Mouse (Mus musculus): Measurements from ENCODE around the gene Cdh8. TPM values are rescaled to one million over a fixed set of nuclear protein-coding genes. Genes with fewer than 3 reads are reported as not detected.

Gene Cdh8
- polyA plus RNA-seq, 1 experiment from 2014 or later, result 15.6 TPM

GRCm38 (mm10) chr8:99413877-99414482, 2.3 kb downstream of the Cdh8 start:
- no peaks in the 10 kb centered on the region for H3K36me3 ChIP-seq (ENCODE audit: control insufficient read depth, insufficient read depth, low read length)
- peaks cover 6% of the 10 kb centered on the region; the same call in 1 of the 2 replicates for H3K4me1 ChIP-seq (ENCODE audit: control insufficient read depth, insufficient read depth, low read length)
- peak overlapping the region; percentile 67 for H3K4me3 ChIP-seq (ENCODE audit: low read depth, low read length)
- H3K27ac ChIP-seq (ENCODE audit: low read depth, low read length), result no peak overlapping the region
- DNase-seq (ENCODE audit: low spot score, missing footprints) (peak; percentile 92), ATAC-seq (ENCODE audit: low FRiP score) (peak; percentile 27; the same call in 1 of the 2 replicates)
- H3K27me3 ChIP-seq (ENCODE audit: control insufficient read depth, insufficient read depth, low read length), result peaks cover 2% of the 10 kb centered on the region; the same call in 1 of the 2 replicates
- WGBS, result 25% methylated on average over 10 of the region's 10 CpGs
- peak overlapping the region; percentile 93 for H3K4me2 ChIP-seq
- H3K9ac ChIP-seq (ENCODE audit: low read length), result peak overlapping the region; percentile 34; the same call in 1 of the 2 replicates
- H3K9me3 ChIP-seq (ENCODE audit: control insufficient read depth, low read length), result no peaks in the 10 kb centered on the region

GRCm38 (mm10) chr8:99393908-99394307, 22.4 kb downstream of the Cdh8 start:
- no peaks in the 10 kb centered on the region for H3K9me3 ChIP-seq (ENCODE audit: control insufficient read depth, low read length)
- H3K36me3 ChIP-seq (ENCODE audit: control insufficient read depth, insufficient read depth, low read length), result no peaks in the 10 kb centered on the region
- H3K9ac ChIP-seq (ENCODE audit: low read length), result no peak overlapping the region
- H3K4me3 ChIP-seq (ENCODE audit: low read depth, low read length), result no peak overlapping the region
- no peak overlapping the region for H3K4me2 ChIP-seq
- H3K27me3 ChIP-seq (ENCODE audit: control insufficient read depth, insufficient read depth, low read length), result no peaks in the 10 kb centered on the region
- H3K4me1 ChIP-seq (ENCODE audit: control insufficient read depth, insufficient read depth, low read length), result peaks cover under 1% of the 10 kb centered on the region; the same call in 1 of the 2 replicates
- 83% methylated on average over 4 of the region's 4 CpGs for WGBS
- no peak overlapping the region for H3K27ac ChIP-seq (ENCODE audit: low read depth, low read length)
- ATAC-seq (ENCODE audit: low FRiP score), result no peak
- no peak for DNase-seq (ENCODE audit: low spot score, missing footprints)

GRCm38 (mm10) chr8:99370104-99370503, 46.2 kb downstream of the Cdh8 start:
- no peaks in the 10 kb centered on the region for H3K27me3 ChIP-seq (ENCODE audit: control insufficient read depth, insufficient read depth, low read length)
- no peak overlapping the region for H3K27ac ChIP-seq (ENCODE audit: low read depth, low read length)
- no peak overlapping the region for H3K9ac ChIP-seq (ENCODE audit: low read length)
- H3K9me3 ChIP-seq (ENCODE audit: control insufficient read depth, low read length), result no peaks in the 10 kb centered on the region
- no peak for ATAC-seq (ENCODE audit: low FRiP score)
- H3K4me2 ChIP-seq, result no peak overlapping the region
- 94% methylated on average over 5 of the region's 5 CpGs for WGBS
- no peaks in the 10 kb centered on the region for H3K36me3 ChIP-seq (ENCODE audit: control insufficient read depth, insufficient read depth, low read length)
- no peak overlapping the region for H3K4me3 ChIP-seq (ENCODE audit: low read depth, low read length)
- H3K4me1 ChIP-seq (ENCODE audit: control insufficient read depth, insufficient read depth, low read length), result no peaks in the 10 kb centered on the region
- no peak for DNase-seq (ENCODE audit: low spot score, missing footprints)

GRCm38 (mm10) chr8:99369166-99369565, 47.1 kb downstream of the Cdh8 start:
- ATAC-seq (ENCODE audit: low FRiP score), result no peak
- H3K9ac ChIP-seq (ENCODE audit: low read length), result no peak overlapping the region
- no peak overlapping the region for H3K4me3 ChIP-seq (ENCODE audit: low read depth, low read length)
- DNase-seq (ENCODE audit: low spot score, missing footprints), result no peak
- 94% methylated on average over 3 of the region's 3 CpGs for WGBS
- no peaks in the 10 kb centered on the region for H3K36me3 ChIP-seq (ENCODE audit: control insufficient read depth, insufficient read depth, low read length)
- H3K27me3 ChIP-seq (ENCODE audit: control insufficient read depth, insufficient read depth, low read length), result no peaks in the 10 kb centered on the region
- no peaks in the 10 kb centered on the region for H3K9me3 ChIP-seq (ENCODE audit: control insufficient read depth, low read length)
- H3K27ac ChIP-seq (ENCODE audit: low read depth, low read length), result no peak overlapping the region
- H3K4me2 ChIP-seq, result no peak overlapping the region
- H3K4me1 ChIP-seq (ENCODE audit: control insufficient read depth, insufficient read depth, low read length), result no peaks in the 10 kb centered on the region

GRCm38 (mm10) chr8:99368449-99368848, 47.8 kb downstream of the Cdh8 start:
- H3K4me3 ChIP-seq (ENCODE audit: low read depth, low read length), result no peak overlapping the region
- DNase-seq (ENCODE audit: low spot score, missing footprints) (no peak), ATAC-seq (ENCODE audit: low FRiP score) (no peak)
- H3K9ac ChIP-seq (ENCODE audit: low read length), result no peak overlapping the region
- no peak overlapping the region for H3K27ac ChIP-seq (ENCODE audit: low read depth, low read length)
- 92% methylated on average over 7 of the region's 7 CpGs for WGBS
- no peaks in the 10 kb centered on the region for H3K4me1 ChIP-seq (ENCODE audit: control insufficient read depth, insufficient read depth, low read length)
- no peaks in the 10 kb centered on the region for H3K9me3 ChIP-seq (ENCODE audit: control insufficient read depth, low read length)
- no peaks in the 10 kb centered on the region for H3K27me3 ChIP-seq (ENCODE audit: control insufficient read depth, insufficient read depth, low read length)
- H3K4me2 ChIP-seq, result no peak overlapping the region
- H3K36me3 ChIP-seq (ENCODE audit: control insufficient read depth, insufficient read depth, low read length), result no peaks in the 10 kb centered on the region

GRCm38 (mm10) chr8:99353923-99354322, 62.3 kb downstream of the Cdh8 start:
- H3K4me3 ChIP-seq (ENCODE audit: low read depth, low read length), result no peak overlapping the region
- H3K27me3 ChIP-seq (ENCODE audit: control insufficient read depth, insufficient read depth, low read length), result no peaks in the 10 kb centered on the region
- DNase-seq (ENCODE audit: low spot score, missing footprints), result no peak
- no peaks in the 10 kb centered on the region for H3K4me1 ChIP-seq (ENCODE audit: control insufficient read depth, insufficient read depth, low read length)
- H3K9me3 ChIP-seq (ENCODE audit: control insufficient read depth, low read length), result no peaks in the 10 kb centered on the region
- H3K36me3 ChIP-seq (ENCODE audit: control insufficient read depth, insufficient read depth, low read length), result no peaks in the 10 kb centered on the region
- no peak overlapping the region for H3K4me2 ChIP-seq
- 90% methylated on average over 3 of the region's 3 CpGs for WGBS
- no peak for ATAC-seq (ENCODE audit: low FRiP score)
- no peak overlapping the region for H3K9ac ChIP-seq (ENCODE audit: low read length)
- H3K27ac ChIP-seq (ENCODE audit: low read depth, low read length), result no peak overlapping the region

GRCm38 (mm10) chr8:99353221-99353620, 63.0 kb downstream of the Cdh8 start:
- no peak overlapping the region for H3K27ac ChIP-seq (ENCODE audit: low read depth, low read length)
- H3K36me3 ChIP-seq (ENCODE audit: control insufficient read depth, insufficient read depth, low read length), result no peaks in the 10 kb centered on the region
- no peak for DNase-seq (ENCODE audit: low spot score, missing footprints)
- H3K9me3 ChIP-seq (ENCODE audit: control insufficient read depth, low read length), result no peaks in the 10 kb centered on the region
- H3K4me1 ChIP-seq (ENCODE audit: control insufficient read depth, insufficient read depth, low read length), result no peaks in the 10 kb centered on the region
- H3K9ac ChIP-seq (ENCODE audit: low read length), result no peak overlapping the region
- ATAC-seq (ENCODE audit: low FRiP score), result no peak
- no peaks in the 10 kb centered on the region for H3K27me3 ChIP-seq (ENCODE audit: control insufficient read depth, insufficient read depth, low read length)
- WGBS, result 94% methylated on average over 1 of the region's 1 CpGs
- no peak overlapping the region for H3K4me3 ChIP-seq (ENCODE audit: low read depth, low read length)
- H3K4me2 ChIP-seq, result no peak overlapping the region

GRCm38 (mm10) chr8:99349456-99349855, 66.8 kb downstream of the Cdh8 start:
- no peak for DNase-seq (ENCODE audit: low spot score, missing footprints)
- no peak for ATAC-seq (ENCODE audit: low FRiP score)
- Histone ChIP-seq H3K27ac (ENCODE audit: low read depth, low read length) (no peak overlapping the region), H3K9me3 (ENCODE audit: control insufficient read depth, low read length) (no peaks in the 10 kb centered on the region), H3K4me2 (no peak overlapping the region), H3K4me3 (ENCODE audit: low read depth, low read length) (no peak overlapping the region), H3K4me1 (ENCODE audit: control insufficient read depth, insufficient read depth, low read length) (peaks cover 2% of the 10 kb centered on the region; the same call in 1 of the 2 replicates), H3K27me3 (ENCODE audit: control insufficient read depth, insufficient read depth, low read length) (no peaks in the 10 kb centered on the region), H3K9ac (ENCODE audit: low read length) (no peak overlapping the region), H3K36me3 (ENCODE audit: control insufficient read depth, insufficient read depth, low read length) (no peaks in the 10 kb centered on the region)

GRCm38 (mm10) chr8:99348618-99349017, 67.7 kb downstream of the Cdh8 start:
- 54% methylated on average over 3 of the region's 3 CpGs for WGBS

More at GRCm38 (mm10) chr8:99348618-99349017, 67.7 kb downstream of the Cdh8 start:
- DNase-seq (ENCODE audit: low spot score, missing footprints) (no peak), ATAC-seq (ENCODE audit: low FRiP score) (no peak)
- no peak overlapping the region for H3K27ac ChIP-seq (ENCODE audit: low read depth, low read length)
- H3K4me2 ChIP-seq, result no peak overlapping the region
- H3K27me3 ChIP-seq (ENCODE audit: control insufficient read depth, insufficient read depth, low read length), result no peaks in the 10 kb centered on the region
- H3K9me3 ChIP-seq (ENCODE audit: control insufficient read depth, low read length), result no peaks in the 10 kb centered on the region
- peaks cover 2% of the 10 kb centered on the region; the same call in 1 of the 2 replicates for H3K4me1 ChIP-seq (ENCODE audit: control insufficient read depth, insufficient read depth, low read length)
- H3K9ac ChIP-seq (ENCODE audit: low read length), result no peak overlapping the region
- H3K4me3 ChIP-seq (ENCODE audit: low read depth, low read length), result no peak overlapping the region
- H3K36me3 ChIP-seq (ENCODE audit: control insufficient read depth, insufficient read depth, low read length), result no peaks in the 10 kb centered on the region
